Mouse (Mus musculus): ENCODE measurements around the gene Ift20.

Ift20 gene

GRCm38 (mm10) chr11:78536080-78536689 lies at the start of gene Ift20, which contains the start of gene Tnfaip1:
Gene Ift20, plus strand, starts transcription at chr11:78536361.
Gene Tnfaip1, minus strand, starts transcription at chr11:78536332.
- in situ Hi-C loops (cut with MboI): no loop called here

GRCm38 (mm10) chr11:78488168-78488567 lies 48.0 kb upstream of the Ift20 start:
- in situ Hi-C loops (cut with MboI): no loop called here

- in situ Hi-C loops (cut with MboI): no loop called here
Measured at GRCm38 (mm10) chr11:78490781-78491241, 45.4 kb upstream of the Ift20 start.

GRCm38 (mm10) chr11:78495904-78496303 lies 40.3 kb upstream of the Ift20 start:
- in situ Hi-C loops (cut with MboI): no loop called here

GRCm38 (mm10) chr11:78497071-78497541 lies 39.1 kb upstream of the Ift20 start:
- in situ Hi-C loops (cut with MboI): no loop called here

GRCm38 (mm10) chr11:78497544-78498522 lies 38.3 kb upstream of the Ift20 start, which contains the start of gene Sarm1:
Gene Sarm1, minus strand, starts transcription at chr11:78497754.
- in situ Hi-C loops (cut with MboI): no loop called here

GRCm38 (mm10) chr11:78499004-78499403 lies 37.2 kb upstream of the Ift20 start, which contains the start of gene Vtn:
Gene Vtn, plus strand, starts transcription at chr11:78499091.
- in situ Hi-C loops (cut with MboI): no loop called here

GRCm38 (mm10) chr11:78499543-78499942 lies 36.6 kb upstream of the Ift20 start:
- in situ Hi-C loops (cut with MboI): no loop called here

- in situ Hi-C loops (cut with MboI): no loop called here
Measured at GRCm38 (mm10) chr11:78500623-78501202, 35.4 kb upstream of the Ift20 start.

- in situ Hi-C loops (cut with MboI): no loop called here
Measured at GRCm38 (mm10) chr11:78501529-78501928, 34.6 kb upstream of the Ift20 start.

GRCm38 (mm10) chr11:78502909-78503650 lies 33.1 kb upstream of the Ift20 start, which contains the start of gene Sebox:
Gene Sebox, plus strand, starts transcription at chr11:78503447.
- in situ Hi-C loops (cut with MboI): no loop called here

- in situ Hi-C loops (cut with MboI): no loop called here
Measured at GRCm38 (mm10) chr11:78505430-78505829, 30.7 kb upstream of the Ift20 start.

GRCm38 (mm10) chr11:78509148-78509547 lies 27.0 kb upstream of the Ift20 start:
- in situ Hi-C loops (cut with MboI): no loop called here

- in situ Hi-C loops (cut with MboI): no loop called here
Measured at GRCm38 (mm10) chr11:78512025-78512957, 23.9 kb upstream of the Ift20 start, which contains the start of the genes Tmem199 and Poldip2. Gene Tmem199, minus strand, starts transcription at chr11:78512172. Gene Poldip2, plus strand, starts transcription at chr11:78512193.

- in situ Hi-C loops (cut with MboI): no loop called here
Measured at GRCm38 (mm10) chr11:78513106-78513790, 22.9 kb upstream of the Ift20 start.

- in situ Hi-C loops (cut with MboI): no loop called here
Measured at GRCm38 (mm10) chr11:78515549-78516325, 20.4 kb upstream of the Ift20 start.

- in situ Hi-C loops (cut with MboI): no loop called here
Measured at GRCm38 (mm10) chr11:78518931-78519330, 17.2 kb upstream of the Ift20 start.

GRCm38 (mm10) chr11:78521880-78522279 lies 14.3 kb upstream of the Ift20 start:
- in situ Hi-C loops (cut with MboI): no loop called here
